Mouse (Mus musculus) lung, embryonic 14.5 days (tissue): Measurements from ENCODE around the gene Washc3. TPM values are rescaled to one million over a fixed set of nuclear protein-coding genes. Genes with fewer than 3 reads are reported as not detected.

Experiments
- ATAC-seq: fragments of 200-750 bp; cut with Nextera tagmentation; 2 replicates; pipeline ENCODE4 v1.8.0; 2017; ENCODE audit warnings: mild to moderate bottlenecking, moderate TSS enrichment, moderate library complexity; ENCODE audit not compliant: insufficient read depth
- DNase-seq: peaks from one replicate; pipeline ENCODE4 v3.0.0-alpha.2; 2015
- H3K27ac ChIP-seq: fragments of 300-500 bp; sonication (generic); 2 replicates; pipeline ENCODE4 v1.5.1; 2014; ENCODE audit warnings: low read depth, mild to moderate bottlenecking, moderate library complexity
- H3K27me3 ChIP-seq: fragments of 300-500 bp; sonication (generic); 2 replicates; pipeline ENCODE4 v1.6.1; 2014; ENCODE audit warnings: low read length, control low read depth; ENCODE audit not compliant: insufficient read depth
- H3K36me3 ChIP-seq: fragments of 300-500 bp; sonication (generic); 2 replicates; pipeline ENCODE4 v1.6.1; 2014; ENCODE audit warnings: control low read depth; ENCODE audit not compliant: insufficient read depth
- H3K4me1 ChIP-seq: fragments of 300-500 bp; sonication (generic); 2 replicates; pipeline ENCODE4 v1.6.1; 2014; ENCODE audit warnings: antibody characterized with exemption, control low read depth; ENCODE audit not compliant: insufficient read depth
- H3K4me2 ChIP-seq: fragments of 300-500 bp; sonication (generic); 2 replicates; pipeline ENCODE4 v1.6.1; 2014; ENCODE audit warnings: mild to moderate bottlenecking
- H3K4me3 ChIP-seq: fragments of 300-500 bp; sonication (generic); 2 replicates; pipeline ENCODE4 v1.5.1; 2014; ENCODE audit warnings: low read depth, low read length
- H3K9ac ChIP-seq: fragments of 300-500 bp; sonication (generic); 2 replicates; pipeline ENCODE4 v1.6.1; 2014
- H3K9me3 ChIP-seq: fragments of 300-500 bp; sonication (generic); 2 replicates; pipeline ENCODE4 v1.6.1; 2016; ENCODE audit warnings: low read depth, low read length, control low read depth
- CTCF ChIP-seq: IDR thresholded peaks from 2 replicates; pipeline ENCODE4 v1.5.1; 2016; ENCODE audit warnings: antibody characterized with exemption, low read depth
- WGBS: fragments of 180-500 bp; shearing (Covaris S2); extraction: QIAGEN DNeasy Blood & Tissue Kit; methylation state at CpG from one replicate; pipeline ENCODE4 v1.1.7; 2014; 5-methylcytosine and 5-hydroxymethylcytosine counted together
- polyA plus RNA-seq: library from polyadenylated mRNA; unstranded; fragments of >200 nt; fragmentation: Nextera tagmentation; extraction: Ambion mirVana; gene quantifications from 2 replicates; pipeline ENCODE4 v1.2.1, GENCODE M21; 2014

Gene Washc3
- polyA plus RNA-seq, 1 experiment from 2014 or later = 55.6 TPM

DNA sequence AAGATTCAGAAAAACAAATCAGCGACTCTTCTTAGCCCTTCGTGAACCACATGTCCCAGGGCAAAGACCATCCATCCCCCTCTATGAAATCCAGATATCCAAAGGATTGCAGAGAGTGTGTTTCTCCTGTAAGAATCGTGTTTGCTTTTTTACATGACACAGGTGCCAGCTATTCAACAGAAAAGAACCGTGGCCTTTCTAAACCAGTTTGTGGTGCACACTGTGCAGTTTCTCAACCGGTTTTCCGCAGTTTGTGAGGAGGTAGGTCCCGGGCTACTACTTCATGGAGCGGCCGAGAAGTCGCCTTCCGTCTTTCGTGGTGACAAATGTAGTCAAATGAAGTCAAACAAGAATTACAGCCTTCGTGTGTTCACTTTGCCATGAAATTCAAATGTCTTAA, 757 bp downstream of the Washc3 start:
- no peaks in the 10 kb centered on the region for H3K36me3 ChIP-seq
- peak overlapping the region; percentile 34 for H3K27ac ChIP-seq
- ATAC-seq (no peak; the same call in 1 of the 2 replicates), DNase-seq (peak; percentile 14)
- peak overlapping the region; percentile 63 for H3K4me2 ChIP-seq
- H3K27me3 ChIP-seq = no peaks in the 10 kb centered on the region
- peak overlapping the region; percentile 56 for H3K4me3 ChIP-seq
- TF ChIP-seq CTCF = no peak
- 0 out of 2 replicates have a peak, but pooled peaks cover 4% of the 10 kb centered on the region for H3K4me1 ChIP-seq
- H3K9me3 ChIP-seq = no peaks in the 10 kb centered on the region
- peak overlapping the region; percentile 65 for H3K9ac ChIP-seq
- WGBS = 69% methylated on average over 13 of the region's 13 CpGs

DNA sequence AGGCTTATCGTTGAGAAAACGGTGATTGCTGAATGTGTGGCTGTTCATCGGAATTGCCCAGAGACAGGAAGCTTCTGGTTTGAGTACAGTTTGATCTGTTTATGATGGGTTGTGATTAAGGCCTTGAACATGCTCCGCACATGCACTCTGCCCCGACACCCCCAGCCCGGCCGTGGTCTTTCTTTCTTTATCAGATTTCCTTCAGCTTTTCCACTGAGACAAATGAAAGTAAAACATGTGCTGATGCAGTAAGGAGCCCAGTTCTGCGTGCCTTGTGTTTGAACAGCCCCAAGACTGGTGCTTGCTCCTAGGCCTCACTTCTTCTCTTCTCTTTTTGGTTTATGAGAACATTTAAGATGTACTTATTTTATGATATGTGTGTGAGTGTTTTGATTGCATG, 1.7 kb downstream of the Washc3 start:
- ATAC-seq (no peak), DNase-seq (no peak)
- no peak overlapping the region for H3K4me2 ChIP-seq
- H3K36me3 ChIP-seq = no peaks in the 10 kb centered on the region
- H3K4me1 ChIP-seq = 0 out of 2 replicates have a peak, but pooled peaks cover 4% of the 10 kb centered on the region
- TF ChIP-seq CTCF = no peak
- WGBS = 80% methylated on average over 8 of the region's 8 CpGs
- H3K9ac ChIP-seq = no peak overlapping the region
- H3K27me3 ChIP-seq = no peaks in the 10 kb centered on the region
- H3K9me3 ChIP-seq = no peaks in the 10 kb centered on the region
- no peak overlapping the region for H3K27ac ChIP-seq
- H3K4me3 ChIP-seq = no peak overlapping the region

DNA sequence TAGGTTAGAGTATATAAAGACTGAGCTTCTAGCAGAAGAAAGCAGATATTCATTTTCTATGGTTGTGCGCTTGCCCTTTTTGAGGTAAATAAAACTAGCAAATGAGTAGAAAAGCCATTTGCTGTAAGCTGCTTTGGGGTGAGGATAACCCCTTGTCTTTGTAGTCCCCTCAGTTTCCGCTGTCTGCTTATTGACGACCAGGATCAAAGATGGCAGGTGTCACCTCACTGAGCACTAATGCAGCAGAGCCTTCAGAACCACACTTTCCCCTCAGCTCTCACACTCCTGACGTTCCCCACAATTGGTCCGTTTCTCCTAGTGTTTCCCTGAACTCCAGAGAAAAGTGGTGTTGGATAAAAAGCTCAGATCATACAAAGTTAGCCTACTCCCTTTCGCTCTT, 2.3 kb downstream of the Washc3 start:
- Histone ChIP-seq H3K9me3 (no peaks in the 10 kb centered on the region), H3K27ac (no peak overlapping the region), H3K4me3 (no peak overlapping the region), H3K9ac (no peak overlapping the region), H3K36me3 (no peaks in the 10 kb centered on the region), H3K4me1 (0 out of 2 replicates have a peak, but pooled peaks cover 4% of the 10 kb centered on the region), H3K4me2 (no peak overlapping the region), H3K27me3 (no peaks in the 10 kb centered on the region)
- DNase-seq (no peak), ATAC-seq (no peak)
- WGBS = 92% methylated on average over 6 of the region's 6 CpGs
- TF ChIP-seq CTCF = no peak

DNA sequence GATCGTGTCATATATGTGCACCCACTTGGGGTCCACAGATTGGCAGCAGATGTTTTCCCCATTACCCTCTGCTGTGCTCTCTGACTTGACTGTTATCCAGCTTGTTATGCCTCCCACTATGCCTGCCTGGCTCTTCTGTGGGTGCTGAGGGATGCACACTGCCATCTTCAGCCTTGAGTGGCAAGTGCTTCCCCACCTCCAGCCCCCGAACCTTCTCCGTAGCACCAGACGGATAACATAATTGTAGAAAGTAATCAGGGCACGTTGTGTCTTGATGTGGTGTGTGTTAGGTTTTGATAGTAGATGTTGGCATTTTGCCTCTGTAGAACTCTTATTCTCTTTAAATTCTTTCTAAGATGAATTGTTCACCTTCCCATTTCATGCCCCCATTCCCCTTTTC, 11.8 kb downstream of the Washc3 start:
- no peak for ATAC-seq

DNA sequence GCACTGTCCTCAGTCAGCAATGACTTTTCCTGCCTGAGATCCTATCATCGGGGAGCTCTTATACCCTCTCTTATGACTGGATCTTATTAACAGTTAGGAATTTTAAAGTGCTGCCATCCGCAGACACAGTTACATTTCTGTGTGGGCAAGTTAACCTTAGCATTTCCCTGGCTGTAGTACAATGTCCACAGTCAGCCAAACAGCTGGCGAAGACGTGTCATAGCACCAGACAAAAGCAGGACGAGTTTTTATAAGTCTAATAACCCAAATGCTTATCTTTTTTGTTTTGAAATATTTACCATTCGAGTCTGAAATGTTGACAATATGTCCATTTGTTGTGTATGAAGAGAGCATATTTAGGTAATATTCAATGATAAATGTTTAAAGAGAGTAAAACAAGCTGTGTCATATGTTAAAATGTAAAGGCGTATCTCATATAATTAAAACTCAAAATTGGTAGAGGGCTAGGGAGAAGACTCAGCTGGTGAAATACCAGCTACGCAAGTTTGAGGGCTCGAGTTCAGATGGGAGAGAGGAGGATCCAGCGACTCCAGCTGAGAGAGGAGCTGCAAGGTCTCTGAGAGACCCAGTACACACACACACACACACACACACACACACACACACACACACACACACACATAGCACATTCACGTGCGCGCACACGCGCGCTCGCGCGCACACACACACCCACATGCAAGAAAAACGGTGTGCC, 14.1 kb downstream of the Washc3 start:
- no peaks in the 10 kb centered on the region for H3K4me1 ChIP-seq
- H3K4me3 ChIP-seq = no peak overlapping the region
- no peak overlapping the region for H3K9ac ChIP-seq
- ATAC-seq (peak; percentile 73), DNase-seq (peak; percentile 57)
- TF ChIP-seq CTCF = no peak
- peaks cover 11% of the 10 kb centered on the region for H3K36me3 ChIP-seq
- H3K9me3 ChIP-seq = no peaks in the 10 kb centered on the region
- H3K4me2 ChIP-seq = no peak overlapping the region
- WGBS = 77% methylated on average over 20 of the region's 20 CpGs
- no peak overlapping the region for H3K27ac ChIP-seq
- H3K27me3 ChIP-seq = no peaks in the 10 kb centered on the region

More for the DNA sequence above, 11.8 kb downstream of the Washc3 start:
- H3K36me3 ChIP-seq = peaks cover 11% of the 10 kb centered on the region
- no peaks in the 10 kb centered on the region for H3K4me1 ChIP-seq
- H3K4me3 ChIP-seq = no peak overlapping the region
- no peak overlapping the region for H3K9ac ChIP-seq
- no peaks in the 10 kb centered on the region for H3K9me3 ChIP-seq
- WGBS = 86% methylated on average over 5 of the region's 5 CpGs
- no peaks in the 10 kb centered on the region for H3K27me3 ChIP-seq
- TF ChIP-seq CTCF = no peak
- DNase-seq = no peak
- no peak overlapping the region for H3K27ac ChIP-seq
- no peak overlapping the region for H3K4me2 ChIP-seq

DNA sequence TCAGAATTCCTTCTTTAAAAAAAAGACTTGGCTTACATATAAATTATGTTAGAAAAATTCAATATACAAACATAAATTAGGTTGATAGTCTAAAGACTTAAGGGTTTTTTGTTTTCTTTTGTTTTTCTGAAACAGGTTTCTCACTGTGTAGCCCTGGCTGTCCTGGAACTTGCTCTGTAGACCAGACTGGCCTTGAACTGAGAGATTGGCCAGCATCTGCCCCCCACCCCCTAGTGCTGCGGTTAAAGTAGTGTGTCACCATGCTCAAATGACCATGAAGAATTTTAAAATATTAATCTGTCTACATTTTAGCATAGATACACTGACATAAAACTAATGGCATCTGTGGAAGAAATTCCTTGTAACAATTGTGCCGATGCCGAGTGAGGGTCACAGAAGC, 17.3 kb downstream of the Washc3 start:
- ATAC-seq (no peak), DNase-seq (no peak)
- no peaks in the 10 kb centered on the region for H3K9me3 ChIP-seq
- no peak for TF ChIP-seq CTCF
- no peak overlapping the region for H3K27ac ChIP-seq
- H3K36me3 ChIP-seq = peaks cover 16% of the 10 kb centered on the region
- no peak overlapping the region for H3K4me2 ChIP-seq
- 89% methylated on average over 3 of the region's 3 CpGs for WGBS
- H3K4me3 ChIP-seq = no peak overlapping the region
- H3K4me1 ChIP-seq = no peaks in the 10 kb centered on the region
- H3K9ac ChIP-seq = no peak overlapping the region
- no peaks in the 10 kb centered on the region for H3K27me3 ChIP-seq

DNA sequence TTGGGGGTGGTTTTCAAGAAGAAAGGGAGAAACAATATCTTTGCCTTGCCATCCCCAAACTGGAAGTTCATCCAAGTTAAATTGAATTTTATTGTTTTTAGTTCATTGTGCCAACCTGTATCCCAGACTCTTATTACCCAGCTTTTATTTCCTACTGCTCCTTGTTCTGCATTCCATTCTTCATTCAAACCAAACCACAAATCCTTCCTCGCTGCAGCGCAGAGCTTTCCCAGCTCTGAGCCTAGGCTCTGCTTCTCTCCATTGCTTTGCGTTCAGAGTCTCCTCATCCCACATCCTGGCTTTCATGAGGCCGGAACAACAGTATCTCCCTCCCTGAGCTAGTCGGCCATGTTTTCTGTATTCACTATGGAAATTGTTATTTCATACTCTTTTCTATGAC, 20.8 kb downstream of the Washc3 start:
- TF ChIP-seq CTCF = no peak
- ATAC-seq = no peak
- 91% methylated on average over 5 of the region's 5 CpGs for WGBS
- DNase-seq = no peak
- Histone ChIP-seq H3K9ac (no peak overlapping the region), H3K27ac (no peak overlapping the region), H3K4me1 (no peaks in the 10 kb centered on the region), H3K36me3 (peaks cover 9% of the 10 kb centered on the region; the same call in 1 of the 2 replicates), H3K4me2 (no peak overlapping the region), H3K9me3 (no peaks in the 10 kb centered on the region), H3K27me3 (no peaks in the 10 kb centered on the region), H3K4me3 (no peak overlapping the region)
